Mouse (Mus musculus) forebrain, embryonic 11.5 days (tissue): ENCODE results near the gene L3hypdh. TPM values are rescaled to one million over a fixed set of nuclear protein-coding genes. Genes with fewer than 3 reads are reported as not detected.

Source experiments
- ATAC-seq: fragments of 200-750 bp; cut with Nextera tagmentation; replicated peaks from 2 replicates; pipeline ENCODE4 v1.8.0; 2017; ENCODE audit warnings: moderate TSS enrichment; ENCODE audit not compliant: low FRiP score
- DNase-seq: peaks from one replicate; pipeline ENCODE4 v3.0.0-alpha.2; 2017; ENCODE audit warnings: low spot score
- H3K27ac ChIP-seq: fragments of 300-500 bp; sonication (generic); 2 replicates; pipeline ENCODE4 v1.5.1; 2014; ENCODE audit warnings: low read depth, low read length
- H3K27me3 ChIP-seq: fragments of 300-500 bp; sonication (generic); 2 replicates; pipeline ENCODE4 v1.6.1; 2014; ENCODE audit warnings: mild to moderate bottlenecking, low read length, mixed read lengths; ENCODE audit not compliant: control insufficient read depth, insufficient read depth
- H3K36me3 ChIP-seq: fragments of 300-500 bp; sonication (generic); 2 replicates; pipeline ENCODE4 v1.6.1; 2014; ENCODE audit warnings: mild to moderate bottlenecking, low read length, moderate library complexity, mixed read lengths; ENCODE audit not compliant: control insufficient read depth, insufficient read depth
- H3K4me1 ChIP-seq: fragments of 300-500 bp; sonication (generic); replicated peaks from 2 replicates; pipeline ENCODE4 v1.6.1; 2014; ENCODE audit warnings: low read length, mixed read lengths; ENCODE audit not compliant: control insufficient read depth, insufficient read depth
- H3K4me2 ChIP-seq: fragments of 300-500 bp; sonication (generic); 2 replicates; pipeline ENCODE4 v1.6.1; 2014; ENCODE audit warnings: low read depth, mild to moderate bottlenecking, low read length, moderate library complexity, mixed read lengths; ENCODE audit not compliant: severe bottlenecking
- H3K4me3 ChIP-seq: fragments of 300-500 bp; sonication (generic); 2 replicates; pipeline ENCODE4 v1.5.1; 2014; ENCODE audit warnings: low read depth, low read length
- H3K9ac ChIP-seq: fragments of 300-500 bp; sonication (generic); 2 replicates; pipeline ENCODE4 v1.6.1; 2014; ENCODE audit warnings: low read length
- H3K9me3 ChIP-seq: fragments of 300-500 bp; sonication (generic); 2 replicates; pipeline ENCODE4 v1.6.1; 2016; ENCODE audit warnings: low read length, mixed read lengths; ENCODE audit not compliant: control insufficient read depth
- WGBS: fragments of 180-500 bp; shearing (Covaris S2); extraction: QIAGEN DNeasy Blood & Tissue Kit; methylation state at CpG from one replicate; pipeline ENCODE4 v1.1.7; 2014; 5-methylcytosine and 5-hydroxymethylcytosine counted together
- polyA plus RNA-seq: library from polyadenylated mRNA; unstranded; fragments of >200 nt; fragmentation: Nextera tagmentation; extraction: Ambion mirVana; gene quantifications from 2 replicates; pipeline ENCODE4 v1.2.1, GENCODE M21; 2014

L3hypdh gene
- polyA plus RNA-seq, result 7.4 and 8.3 TPM in 2 replicates

GRCm38 (mm10) chr12:72085329-72086165 lies at the start of gene L3hypdh, which contains the start of gene Jkamp:
L3hypdh (minus strand) TSS chr12:72085439.
Jkamp (plus strand) TSS chr12:72085589.
- H3K9ac ChIP-seq, result peak within 1 kb of the TSS; percentile 88
- peak within 1 kb of the TSS; percentile 94 for H3K27ac ChIP-seq
- H3K4me2 ChIP-seq, result peak within 1 kb of the TSS; percentile 88
- no peaks in the 10 kb centered on the region for H3K36me3 ChIP-seq
- under 1% methylated on average over 60 of the region's 60 CpGs for WGBS
- peak within 1 kb of the TSS; percentile 65 for H3K4me3 ChIP-seq
- peaks cover 6% of the 10 kb centered on the region; the same call in 1 of the 2 replicates for H3K4me1 ChIP-seq
- peak; percentile 100 for DNase-seq
- ATAC-seq, result peak; percentile 97
- H3K27me3 ChIP-seq, result no peaks in the 10 kb centered on the region
- H3K9me3 ChIP-seq, result no peaks in the 10 kb centered on the region

- H3K4me3 ChIP-seq, result no peak overlapping the region
- H3K9me3 ChIP-seq, result no peaks in the 10 kb centered on the region
- H3K4me2 ChIP-seq, result no peak overlapping the region
- H3K27me3 ChIP-seq, result no peaks in the 10 kb centered on the region
- H3K27ac ChIP-seq, result no peak overlapping the region
- H3K36me3 ChIP-seq, result no peaks in the 10 kb centered on the region
- 95% methylated on average over 10 of the region's 10 CpGs for WGBS
- no peak for DNase-seq
- no peaks in the 10 kb centered on the region for H3K4me1 ChIP-seq
- no peak for ATAC-seq
- no peak overlapping the region for H3K9ac ChIP-seq
Measured at GRCm38 (mm10) chr12:72129203-72129602, 44.0 kb upstream of the L3hypdh start.

- no peak overlapping the region for H3K4me3 ChIP-seq
- H3K36me3 ChIP-seq, result no peaks in the 10 kb centered on the region
- no peak for DNase-seq
- no peak overlapping the region for H3K9ac ChIP-seq
- no peak overlapping the region for H3K27ac ChIP-seq
- no peaks in the 10 kb centered on the region for H3K4me1 ChIP-seq
- ATAC-seq, result no peak
- no peaks in the 10 kb centered on the region for H3K27me3 ChIP-seq
- 85% methylated on average over 22 of the region's 23 CpGs for WGBS
- H3K9me3 ChIP-seq, result no peaks in the 10 kb centered on the region
- H3K4me2 ChIP-seq, result no peak overlapping the region
Measured at GRCm38 (mm10) chr12:72115686-72116345, 30.6 kb upstream of the L3hypdh start.

GRCm38 (mm10) chr12:72115126-72115525 lies 29.9 kb upstream of the L3hypdh start:
- ATAC-seq (no peak), DNase-seq (no peak)
- no peaks in the 10 kb centered on the region for H3K4me1 ChIP-seq
- H3K9ac ChIP-seq, result no peak overlapping the region
- no peak overlapping the region for H3K4me3 ChIP-seq
- H3K27me3 ChIP-seq, result no peaks in the 10 kb centered on the region
- no peaks in the 10 kb centered on the region for H3K36me3 ChIP-seq
- no peak overlapping the region for H3K4me2 ChIP-seq
- no peaks in the 10 kb centered on the region for H3K9me3 ChIP-seq
- 86% methylated on average over 6 of the region's 6 CpGs for WGBS
- no peak overlapping the region for H3K27ac ChIP-seq

GRCm38 (mm10) chr12:72104525-72105281 lies 19.5 kb upstream of the L3hypdh start:
- H3K4me2 ChIP-seq, result no peak overlapping the region
- 36% methylated on average over 14 of the region's 14 CpGs for WGBS
- ATAC-seq, result peak; percentile 44; the same call in 1 of the 2 replicates
- no peaks in the 10 kb centered on the region for H3K4me1 ChIP-seq
- no peak overlapping the region for H3K4me3 ChIP-seq
- H3K36me3 ChIP-seq, result no peaks in the 10 kb centered on the region
- H3K9ac ChIP-seq, result no peak overlapping the region
- DNase-seq, result peak; percentile 64
- no peaks in the 10 kb centered on the region for H3K27me3 ChIP-seq
- H3K27ac ChIP-seq, result no peak overlapping the region
- H3K9me3 ChIP-seq, result no peaks in the 10 kb centered on the region

- 0 out of 2 replicates have a peak, but pooled peaks have one; percentile 33 for ATAC-seq
- H3K4me1 ChIP-seq, result no peaks in the 10 kb centered on the region
Measured at GRCm38 (mm10) chr12:72104027-72104426, 18.8 kb upstream of the L3hypdh start.

GRCm38 (mm10) chr12:72102776-72103175 lies 17.5 kb upstream of the L3hypdh start:
- H3K4me1 ChIP-seq, result no peaks in the 10 kb centered on the region

More at GRCm38 (mm10) chr12:72104027-72104426, 18.8 kb upstream of the L3hypdh start:
- Histone ChIP-seq H3K4me2 (no peak overlapping the region), H3K4me3 (no peak overlapping the region), H3K36me3 (no peaks in the 10 kb centered on the region), H3K9me3 (no peaks in the 10 kb centered on the region), H3K27me3 (no peaks in the 10 kb centered on the region), H3K9ac (no peak overlapping the region), H3K27ac (no peak overlapping the region)
- peak; percentile 37 for DNase-seq
- 85% methylated on average over 5 of the region's 5 CpGs for WGBS

GRCm38 (mm10) chr12:72096966-72097365 lies 11.7 kb upstream of the L3hypdh start:
- H3K27ac ChIP-seq, result no peak overlapping the region
- no peaks in the 10 kb centered on the region for H3K27me3 ChIP-seq
- DNase-seq (no peak), ATAC-seq (no peak)
- no peak overlapping the region for H3K9ac ChIP-seq
- 95% methylated on average over 8 of the region's 8 CpGs for WGBS
- no peaks in the 10 kb centered on the region for H3K4me1 ChIP-seq
- H3K36me3 ChIP-seq, result peaks cover 17% of the 10 kb centered on the region
- H3K9me3 ChIP-seq, result no peaks in the 10 kb centered on the region
- no peak overlapping the region for H3K4me2 ChIP-seq
- H3K4me3 ChIP-seq, result no peak overlapping the region

More at GRCm38 (mm10) chr12:72102776-72103175, 17.5 kb upstream of the L3hypdh start:
- 89% methylated on average over 6 of the region's 6 CpGs for WGBS
- DNase-seq (peak; percentile 14), ATAC-seq (no peak)
- no peaks in the 10 kb centered on the region for H3K27me3 ChIP-seq
- no peak overlapping the region for H3K4me3 ChIP-seq
- H3K4me2 ChIP-seq, result no peak overlapping the region
- no peaks in the 10 kb centered on the region for H3K9me3 ChIP-seq
- H3K9ac ChIP-seq, result no peak overlapping the region
- peaks cover 3% of the 10 kb centered on the region for H3K36me3 ChIP-seq
- no peak overlapping the region for H3K27ac ChIP-seq
